Mouse (Mus musculus) heart, embryonic 16.5 days (tissue): ENCODE data around the gene Slc25a26. TPM values are rescaled to one million over a fixed set of nuclear protein-coding genes. Genes with fewer than 3 reads are reported as not detected.

Source experiments
- ATAC-seq: fragments of 200-750 bp; cut with Nextera tagmentation; replicated peaks from 2 replicates; pipeline ENCODE4 v1.8.0; 2017; ENCODE audit warnings: moderate number of reproducible peaks; ENCODE audit not compliant: insufficient read depth, low FRiP score; ENCODE audit errors: extremely low read depth
- H3K27ac ChIP-seq: fragments of 300-500 bp; sonication (generic); 2 replicates; pipeline ENCODE4 v1.5.1; 2014; ENCODE audit warnings: mild to moderate bottlenecking, low read length, control low read depth, moderate library complexity
- H3K27me3 ChIP-seq: fragments of 300-500 bp; sonication (generic); 2 replicates; pipeline ENCODE4 v1.6.1; 2014; ENCODE audit warnings: low read length, mixed read lengths; ENCODE audit not compliant: control insufficient read depth, insufficient read depth
- H3K36me3 ChIP-seq: fragments of 300-500 bp; sonication (generic); 2 replicates; pipeline ENCODE4 v1.6.1; 2014; ENCODE audit not compliant: control insufficient read depth, insufficient read depth
- H3K4me1 ChIP-seq: fragments of 300-500 bp; sonication (generic); 2 replicates; pipeline ENCODE4 v1.6.1; 2014; ENCODE audit warnings: low read length, mixed read lengths; ENCODE audit not compliant: control insufficient read depth, insufficient read depth
- H3K4me2 ChIP-seq: fragments of 300-500 bp; sonication (generic); 2 replicates; pipeline ENCODE4 v1.6.1; 2014; ENCODE audit warnings: low read depth, mild to moderate bottlenecking, control low read depth, low read length
- H3K4me3 ChIP-seq: fragments of 300-500 bp; sonication (generic); 2 replicates; pipeline ENCODE4 v1.5.1; 2014; ENCODE audit warnings: mild to moderate bottlenecking, control low read depth, low read length
- H3K9ac ChIP-seq: fragments of 300-500 bp; sonication (generic); 2 replicates; pipeline ENCODE4 v1.6.1; 2014; ENCODE audit warnings: low read length, control low read depth
- H3K9me3 ChIP-seq: fragments of 300-500 bp; sonication (generic); replicated peaks from 2 replicates; pipeline ENCODE4 v1.6.1; 2016; ENCODE audit warnings: low read length; ENCODE audit not compliant: control insufficient read depth
- WGBS: fragments of 180-500 bp; shearing (Covaris S2); extraction: QIAGEN DNeasy Blood & Tissue Kit; methylation state at CpG from one replicate; pipeline ENCODE4 v1.1.7; 2014; 5-methylcytosine and 5-hydroxymethylcytosine counted together
- polyA plus RNA-seq: library from polyadenylated mRNA; unstranded; fragments of >200 nt; fragmentation: Nextera tagmentation; extraction: Ambion mirVana; gene quantifications from 2 replicates; pipeline ENCODE4 v1.2.1, GENCODE M21; 2015

Gene Slc25a26
- polyA plus RNA-seq, 1 experiment from 2014 or later: 15.3 TPM

GRCm38 (mm10) chr6:94631779-94632082 lies 131.6 kb downstream of the Slc25a26 start:
- no peaks in the 10 kb centered on the region for H3K27me3 ChIP-seq
- no peak overlapping the region; the same call in 1 of the 2 replicates for H3K9ac ChIP-seq
- 91% methylated on average over 6 of the region's 6 CpGs for WGBS
- no peak for ATAC-seq
- no peak overlapping the region for H3K27ac ChIP-seq
- H3K4me2 ChIP-seq: no peak overlapping the region
- no peaks in the 10 kb centered on the region for H3K36me3 ChIP-seq
- H3K4me1 ChIP-seq: peaks cover 14% of the 10 kb centered on the region
- H3K4me3 ChIP-seq: no peak overlapping the region
- no peaks in the 10 kb centered on the region for H3K9me3 ChIP-seq

DNA sequence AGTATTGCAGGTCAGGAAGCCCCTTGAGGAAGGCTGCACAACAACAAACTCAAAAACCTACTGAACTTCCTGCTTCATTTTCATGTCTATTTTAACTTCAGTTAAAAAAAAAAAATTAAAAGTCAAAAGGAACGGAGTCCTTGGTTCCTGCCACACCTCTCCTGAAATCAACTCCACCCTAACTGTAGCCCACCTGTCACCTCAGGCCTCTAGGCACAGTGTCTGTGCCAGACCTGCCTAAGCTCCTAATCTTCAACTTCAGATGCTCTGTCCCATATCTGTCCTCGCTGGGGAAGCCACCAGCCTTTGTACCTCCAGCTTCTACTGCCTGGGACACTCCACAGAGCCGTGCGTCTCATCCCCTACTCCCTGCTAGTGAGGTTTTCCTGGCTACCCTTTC lies 134.1 kb downstream of the Slc25a26 start:
- H3K36me3 ChIP-seq: no peaks in the 10 kb centered on the region
- no peak overlapping the region for H3K4me3 ChIP-seq
- no peak overlapping the region for H3K27ac ChIP-seq
- 67% methylated on average over 4 of the region's 4 CpGs for WGBS
- no peak for ATAC-seq
- H3K4me2 ChIP-seq: no peak overlapping the region
- no peaks in the 10 kb centered on the region for H3K27me3 ChIP-seq
- no peaks in the 10 kb centered on the region for H3K9me3 ChIP-seq
- H3K9ac ChIP-seq: no peak overlapping the region
- H3K4me1 ChIP-seq: peaks cover 26% of the 10 kb centered on the region

- Histone ChIP-seq H3K9me3 (no peaks in the 10 kb centered on the region), H3K4me1 (peaks cover 26% of the 10 kb centered on the region), H3K4me2 (no peak overlapping the region), H3K36me3 (no peaks in the 10 kb centered on the region), H3K27me3 (no peaks in the 10 kb centered on the region), H3K4me3 (no peak overlapping the region), H3K27ac (no peak overlapping the region), H3K9ac (no peak overlapping the region)
- ATAC-seq: no peak
- whole genome bisulfite sequencing: 64% methylated on average over 9 of the region's 9 CpGs
These were observed 134.6 kb downstream of the Slc25a26 start for GRCm38 (mm10) chr6:94634710-94635109.

DNA sequence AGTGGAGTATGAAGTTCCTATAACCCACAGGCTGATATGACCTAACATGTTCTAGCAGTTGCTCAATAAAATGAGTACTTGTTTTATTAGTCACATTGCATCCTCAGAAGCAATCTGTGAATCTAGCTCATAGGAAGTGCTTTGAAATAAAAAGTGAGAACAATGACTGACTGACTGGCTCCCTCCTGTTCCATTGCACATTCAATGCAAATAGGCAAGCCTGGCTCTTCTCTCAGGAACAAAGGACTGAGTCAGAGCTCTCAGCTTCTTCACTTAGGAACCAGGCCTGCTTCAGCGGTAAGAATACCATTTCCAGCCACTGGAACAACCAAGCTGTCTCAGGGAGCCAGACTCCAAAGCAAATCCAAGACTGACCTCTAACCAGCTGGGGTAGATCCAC lies 135.2 kb downstream of the Slc25a26 start:
- Histone ChIP-seq H3K36me3 (no peaks in the 10 kb centered on the region), H3K9ac (no peak overlapping the region), H3K4me2 (no peak overlapping the region), H3K4me1 (peaks cover 26% of the 10 kb centered on the region), H3K9me3 (no peaks in the 10 kb centered on the region), H3K27ac (no peak overlapping the region), H3K27me3 (no peaks in the 10 kb centered on the region), H3K4me3 (no peak overlapping the region)
- 72% methylated on average over 1 of the region's 1 CpGs for WGBS
- no peak for ATAC-seq

- no peaks in the 10 kb centered on the region for H3K36me3 ChIP-seq
- no peak overlapping the region for H3K4me3 ChIP-seq
- no peaks in the 10 kb centered on the region for H3K27me3 ChIP-seq
- no peak overlapping the region for H3K9ac ChIP-seq
- 0 out of 2 replicates have a peak, but pooled peaks have one; percentile 15 for ATAC-seq
- no peaks in the 10 kb centered on the region for H3K9me3 ChIP-seq
- peaks cover 31% of the 10 kb centered on the region for H3K4me1 ChIP-seq
- 0 out of 2 replicates have a peak overlapping the region, but pooled peaks have one; percentile 4 for H3K27ac ChIP-seq
- WGBS: 22% methylated on average over 5 of the region's 5 CpGs
- H3K4me2 ChIP-seq: no peak overlapping the region
These were observed 136.9 kb downstream of the Slc25a26 start for GRCm38 (mm10) chr6:94637024-94637434.

- Histone ChIP-seq H3K27ac (no peak overlapping the region), H3K36me3 (no peaks in the 10 kb centered on the region), H3K4me3 (no peak overlapping the region), H3K4me2 (no peak overlapping the region), H3K9me3 (no peaks in the 10 kb centered on the region), H3K27me3 (no peaks in the 10 kb centered on the region), H3K9ac (no peak overlapping the region), H3K4me1 (peaks cover 24% of the 10 kb centered on the region)
- 33% methylated on average over 7 of the region's 7 CpGs for WGBS
- ATAC-seq: no peak
These were observed 140.2 kb downstream of the Slc25a26 start for GRCm38 (mm10) chr6:94640297-94640696.

DNA sequence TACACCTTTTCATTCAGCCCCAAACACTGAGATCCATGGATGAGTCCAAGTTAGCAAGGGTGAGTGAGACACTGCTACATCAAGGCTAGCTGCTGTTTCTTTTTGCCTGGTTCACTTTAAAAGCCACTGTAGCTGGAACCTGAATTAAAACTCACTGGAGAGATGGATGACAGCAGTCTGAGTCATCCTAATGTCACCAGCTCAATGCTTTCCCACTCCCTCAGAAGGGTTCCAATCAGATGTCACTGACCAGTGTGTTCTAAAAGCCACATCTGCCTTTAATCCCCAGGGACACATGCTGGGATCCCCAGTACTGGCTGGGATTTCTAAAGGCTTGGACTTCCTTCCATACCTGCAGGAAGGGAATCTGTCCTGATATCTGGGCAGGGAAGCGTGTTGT lies 141.9 kb downstream of the Slc25a26 start:
- Histone ChIP-seq H3K4me3 (no peak overlapping the region), H3K36me3 (no peaks in the 10 kb centered on the region), H3K4me1 (peaks cover 36% of the 10 kb centered on the region), H3K27me3 (no peaks in the 10 kb centered on the region), H3K27ac (no peak overlapping the region), H3K4me2 (no peak overlapping the region), H3K9me3 (no peaks in the 10 kb centered on the region), H3K9ac (no peak overlapping the region)
- no peak for ATAC-seq
- 67% methylated on average over 1 of the region's 1 CpGs for WGBS

DNA sequence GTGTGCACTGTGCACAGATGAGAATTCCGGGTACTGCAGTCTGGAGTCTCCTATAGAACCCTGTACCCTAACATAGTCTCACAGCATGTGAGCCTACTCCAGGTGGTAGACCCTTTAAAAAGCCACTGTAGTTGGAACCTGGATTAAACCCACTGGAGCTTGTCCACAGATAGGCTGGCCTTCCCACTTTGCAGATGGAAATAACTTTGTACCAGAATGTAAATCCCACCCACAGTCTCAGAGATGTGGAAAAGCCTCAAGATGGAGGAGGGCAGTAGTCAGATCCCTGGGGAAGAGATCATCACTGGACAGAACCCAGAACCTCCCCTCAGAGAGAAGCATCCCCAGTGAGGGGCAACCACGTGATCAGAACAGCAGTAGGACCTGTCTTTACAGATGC lies 143.9 kb downstream of the Slc25a26 start:
- H3K36me3 ChIP-seq: no peaks in the 10 kb centered on the region
- no peak overlapping the region for H3K27ac ChIP-seq
- H3K4me2 ChIP-seq: no peak overlapping the region
- H3K9me3 ChIP-seq: no peaks in the 10 kb centered on the region
- H3K4me1 ChIP-seq: peaks cover 45% of the 10 kb centered on the region
- no peak overlapping the region for H3K9ac ChIP-seq
- ATAC-seq: no peak
- H3K27me3 ChIP-seq: no peaks in the 10 kb centered on the region
- H3K4me3 ChIP-seq: no peak overlapping the region
- 72% methylated on average over 2 of the region's 2 CpGs for WGBS

GRCm38 (mm10) chr6:94644641-94645040 lies 144.5 kb downstream of the Slc25a26 start:
- Histone ChIP-seq H3K27me3 (no peaks in the 10 kb centered on the region), H3K27ac (no peak overlapping the region; the same call in 1 of the 2 replicates), H3K4me3 (no peak overlapping the region), H3K9ac (no peak overlapping the region), H3K4me2 (no peak overlapping the region), H3K4me1 (peaks cover 48% of the 10 kb centered on the region), H3K9me3 (no peaks in the 10 kb centered on the region), H3K36me3 (no peaks in the 10 kb centered on the region)
- 49% methylated on average over 3 of the region's 3 CpGs for WGBS
- no peak for ATAC-seq

DNA sequence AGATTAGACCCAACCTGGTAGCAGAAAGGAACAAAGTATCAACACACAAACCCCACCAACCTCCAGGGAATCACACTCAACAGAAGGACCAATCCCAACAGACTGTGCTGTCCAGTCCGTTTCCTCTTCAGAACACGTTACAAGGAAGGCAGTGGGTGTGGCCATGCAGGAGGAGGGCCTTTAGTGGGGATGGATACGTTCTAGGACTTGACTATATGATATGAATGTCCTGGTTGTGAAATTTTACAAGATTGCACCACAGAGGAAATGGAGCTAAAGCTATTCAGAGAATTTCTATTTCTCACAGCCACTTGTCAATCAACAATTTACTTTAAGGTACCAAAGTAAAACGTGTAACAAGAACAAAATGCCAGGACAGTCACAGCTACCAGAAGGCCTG lies 145.6 kb downstream of the Slc25a26 start:
- ATAC-seq: no peak
- Histone ChIP-seq H3K36me3 (no peaks in the 10 kb centered on the region), H3K4me2 (no peak overlapping the region), H3K9ac (no peak overlapping the region), H3K4me3 (no peak overlapping the region), H3K4me1 (peaks cover 47% of the 10 kb centered on the region), H3K27me3 (no peaks in the 10 kb centered on the region), H3K27ac (peak overlapping the region; percentile 14; the same call in 1 of the 2 replicates), H3K9me3 (no peaks in the 10 kb centered on the region)
- WGBS: 26% methylated on average over 4 of the region's 4 CpGs
